ENCODE assay signal across 10 mouse cellular contexts in the genomic region with DNA sequence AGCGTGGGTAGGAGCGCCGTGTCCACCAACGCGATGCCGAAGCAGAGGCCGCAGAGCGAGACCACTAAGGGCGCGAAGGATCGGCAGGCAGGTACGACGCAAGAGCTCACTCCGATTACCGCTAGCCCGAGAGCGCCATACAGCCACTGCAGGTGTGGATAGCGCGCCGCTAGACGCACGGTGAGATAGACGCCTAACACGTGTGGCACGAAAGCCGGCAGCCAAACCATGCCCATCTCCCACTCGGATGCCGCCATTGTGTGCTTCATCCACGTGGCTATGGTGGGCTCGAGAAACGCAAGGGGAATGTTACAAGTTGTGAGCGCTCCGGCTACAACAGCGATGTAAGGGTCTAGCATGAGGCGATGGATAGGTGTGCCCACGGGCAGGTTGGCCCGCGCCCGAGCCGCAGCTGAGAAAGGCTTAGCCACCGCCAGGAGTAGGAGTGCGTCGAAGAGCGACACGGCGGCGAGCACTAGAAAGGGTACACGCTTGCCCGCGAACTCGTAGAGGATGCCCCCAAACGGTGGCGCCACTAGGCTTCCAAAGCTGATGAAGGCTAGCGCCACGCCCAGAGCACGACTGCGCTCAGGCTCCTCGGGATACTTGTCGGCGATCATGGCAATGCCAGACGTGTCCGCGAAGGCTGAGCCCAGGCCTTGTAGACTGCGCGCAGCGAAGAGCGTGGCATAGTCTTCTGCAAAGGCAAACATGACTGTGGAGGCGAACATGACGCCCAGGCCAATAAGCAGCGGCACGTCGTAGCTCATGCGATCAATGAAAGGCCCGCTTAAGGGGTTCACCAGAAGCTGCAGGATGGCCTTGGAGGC. TPM values are rescaled to one million over a fixed set of nuclear protein-coding genes. Genes with fewer than 3 reads are reported as not detected.
DNase-seq lines count a peak whose midpoint lies in the region; ATAC-seq lines count a peak whose summit lies in the region.
"Had no signal": no experiment of that assay in that cellular context is flagged by ENCODE, and none has a peak within 500 bp of the region (broad histone marks: within the 10 kb centered on the region; RNA-seq: fewer than 3 reads in every experiment).

No protein-coding gene starts in this region.

- no peak overlapping the region for H3K27ac ChIP-seq in embryonic facial prominence, embryonic 15.5 days (replicated peaks)
- H3K27ac ChIP-seq in limb, embryonic 11.5 days (replicated peaks; ENCODE audit: low read depth, low read length), result no peak overlapping the region
- H3K27ac ChIP-seq: liver, embryonic 15.5 days had no signal

- H3K4me3 ChIP-seq in embryonic facial prominence, embryonic 15.5 days (replicated peaks), result peak overlapping the region; percentile 42
- 0 out of 2 replicates have a peak overlapping the region, but pooled peaks have one; percentile 2 for H3K4me3 ChIP-seq in limb, embryonic 11.5 days (ENCODE audit: low read depth, low read length)
- H3K4me3 ChIP-seq: liver, embryonic 15.5 days had no signal

- ATAC-seq in embryonic facial prominence, embryonic 15.5 days (ENCODE audit: insufficient number of reproducible peaks, low FRiP score, low TSS enrichment, low read depth), result no peak
- no peak for ATAC-seq in limb, embryonic 11.5 days (ENCODE audit: insufficient number of reproducible peaks, low FRiP score, low TSS enrichment, low read depth)

- no peaks in the 10 kb centered on the region for H3K9me3 ChIP-seq in embryonic facial prominence, embryonic 15.5 days (replicated peaks)
- no peaks in the 10 kb centered on the region for H3K9me3 ChIP-seq in limb, embryonic 11.5 days (ENCODE audit: control insufficient read depth, low read length)
- H3K9me3 ChIP-seq: liver, embryonic 15.5 days had no signal

- H3K4me2 ChIP-seq in embryonic facial prominence, embryonic 15.5 days (replicated peaks), result peak overlapping the region; percentile 81; the same call in 1 of the 2 replicates
- H3K4me2 ChIP-seq in limb, embryonic 11.5 days (ENCODE audit: low read depth, severe bottlenecking), result no peak overlapping the region
- H3K4me2 ChIP-seq: liver, embryonic 15.5 days had no signal

- intact Hi-C loops in gastrocnemius, postnatal 36 days (cut with DNase I), result no loop called here

- H3K36me3 ChIP-seq in embryonic facial prominence, embryonic 15.5 days, result no peaks in the 10 kb centered on the region
- H3K36me3 ChIP-seq in limb, embryonic 11.5 days (ENCODE audit: control insufficient read depth, insufficient read depth, low read length), result no peaks in the 10 kb centered on the region
- H3K36me3 ChIP-seq: liver, embryonic 15.5 days had no signal

- DNase-seq in right cerebral cortex, postnatal 14 days, result peak; percentile 12
- no peak for DNase-seq in right cerebral cortex, postnatal 25 days
- DNase-seq in limb, embryonic 11.5 days (ENCODE audit: low spot score), result peak; percentile 41
- DNase-seq in retina, embryonic 14.5 days (ENCODE audit: low spot score), result peak; percentile 33
- DNase-seq in gastrocnemius, postnatal 36 days, result no peak
- no peak for DNase-seq in frontal cortex, adult 2 months (ENCODE audit: extremely low spot score in 1 of 2, low spot score in 1 of 2)
- DNase-seq in frontal cortex, postnatal 25 days (ENCODE audit: low spot score in 2 of 2), result no peak
- DNase-seq: kidney, adult 18-20 months had no signal

- peaks cover 27% of the 10 kb centered on the region for H3K4me1 ChIP-seq in embryonic facial prominence, embryonic 15.5 days
- 0 out of 2 replicates have a peak, but pooled peaks cover 7% of the 10 kb centered on the region for H3K4me1 ChIP-seq in limb, embryonic 11.5 days (ENCODE audit: control insufficient read depth, insufficient read depth, low read length)

- peaks cover 97% of the 10 kb centered on the region for H3K27me3 ChIP-seq in embryonic facial prominence, embryonic 15.5 days
- peaks cover 91% of the 10 kb centered on the region for H3K27me3 ChIP-seq in limb, embryonic 11.5 days (ENCODE audit: control insufficient read depth, insufficient read depth, low read length)

- 2% methylated on average over 74 of the region's 74 CpGs for WGBS in embryonic facial prominence, embryonic 15.5 days
- WGBS in limb, embryonic 11.5 days, result 3% methylated on average over 74 of the region's 74 CpGs

- no peak overlapping the region for H3K9ac ChIP-seq in embryonic facial prominence, embryonic 15.5 days
- no peak overlapping the region for H3K9ac ChIP-seq in limb, embryonic 11.5 days (ENCODE audit: low read length)
- H3K9ac ChIP-seq: liver, embryonic 15.5 days had no signal

RNA-seq across cellular contexts. Expression of a gene that starts 1.2 kb away (rescaled TPM):
- polyA plus RNA-seq in embryonic facial prominence, embryonic 15.5 days (2015; fragmentation: Nextera tagmentation; extraction: Ambion mirVana), result 0.39 and 0.53 TPM in 2 replicates
- polyA plus RNA-seq in limb, embryonic 11.5 days (2014; fragmentation: Nextera tagmentation; extraction: Ambion mirVana), result 0.08 TPM in 1 of 2 replicates, not detected in the other
- not detected for total RNA-seq in gastrocnemius, postnatal 36 days (2021)
- polyA plus RNA-seq in frontal cortex, adult 2 months (2012; rRNA removed), result 0.14 and 0.53 TPM in 2 replicates
- polyA plus RNA-seq: liver, embryonic 15.5 days had no signal

RNA-seq across cellular contexts. Expression of a gene that starts 2.4 kb away (rescaled TPM):
- 0.05 TPM in 1 of 2 replicates, not detected in the other for polyA plus RNA-seq in embryonic facial prominence, embryonic 15.5 days (2015; fragmentation: Nextera tagmentation; extraction: Ambion mirVana)
- not detected in 2 replicates for polyA plus RNA-seq in limb, embryonic 11.5 days (2014; fragmentation: Nextera tagmentation; extraction: Ambion mirVana)
- not detected for total RNA-seq in gastrocnemius, postnatal 36 days (2021)
- 0.42 and 0.69 TPM in 2 replicates for polyA plus RNA-seq in frontal cortex, adult 2 months (2012; rRNA removed)
- polyA plus RNA-seq: liver, embryonic 15.5 days had no signal

RNA-seq across cellular contexts. Expression of a gene that starts 49.9 kb away (rescaled TPM):
- polyA plus RNA-seq in embryonic facial prominence, embryonic 15.5 days (2015; fragmentation: Nextera tagmentation; extraction: Ambion mirVana), result 17.8 and 23.0 TPM in 2 replicates
- 26.5 and 28.2 TPM in 2 replicates for polyA plus RNA-seq in limb, embryonic 11.5 days (2014; fragmentation: Nextera tagmentation; extraction: Ambion mirVana)
- 1 to 10 TPM; 3.8 to 4.5 TPM for total RNA-seq in gastrocnemius, postnatal 36 days (2021)
- 12.9 and 13.8 TPM in 2 replicates for polyA plus RNA-seq in frontal cortex, adult 2 months (2012; rRNA removed)

Comparison
In these comparisons a context has a peak if more than half of its experiments do, and no peak if none do; other contexts are left out.
1. DNase-seq: peak in right cerebral cortex, postnatal 14 days (single experiment), limb, embryonic 11.5 days (single experiment) and retina, embryonic 14.5 days (single experiment); none in right cerebral cortex, postnatal 25 days (single experiment), gastrocnemius, postnatal 36 days (0 of 2), frontal cortex, adult 2 months (0 of 2) and frontal cortex, postnatal 25 days (0 of 2).